Mouse (Mus musculus) stomach, embryonic 14.5 days (tissue): ENCODE measurements around the gene Dnajc8. TPM values are rescaled to one million over a fixed set of nuclear protein-coding genes. Genes with fewer than 3 reads are reported as not detected.

ENCODE experiments used
- ATAC-seq: fragments of 200-750 bp; cut with Nextera tagmentation; 2 replicates; pipeline ENCODE4 v1.8.0; 2017; ENCODE audit warnings: low read depth, moderate TSS enrichment; ENCODE audit not compliant: insufficient number of reproducible peaks, insufficient read depth, low FRiP score
- H3K27ac ChIP-seq: fragments of 300-500 bp; sonication (generic); 2 replicates; pipeline ENCODE4 v1.5.1; 2014; ENCODE audit warnings: mild to moderate bottlenecking, low read length, moderate library complexity, mixed read lengths
- H3K27me3 ChIP-seq: fragments of 300-500 bp; sonication (generic); 2 replicates; pipeline ENCODE4 v1.6.1; 2014; ENCODE audit warnings: low read length, control low read depth, mixed read lengths; ENCODE audit not compliant: control insufficient read depth, insufficient read depth
- H3K36me3 ChIP-seq: fragments of 300-500 bp; sonication (generic); 2 replicates; pipeline ENCODE4 v1.6.1; 2014; ENCODE audit warnings: mild to moderate bottlenecking, control low read depth, low read length, moderate library complexity, mixed read lengths; ENCODE audit not compliant: control insufficient read depth, insufficient read depth
- H3K4me1 ChIP-seq: fragments of 300-500 bp; sonication (generic); 2 replicates; pipeline ENCODE4 v1.6.1; 2014; ENCODE audit warnings: low read length, control low read depth, mixed read lengths; ENCODE audit not compliant: control insufficient read depth, insufficient read depth
- H3K4me2 ChIP-seq: fragments of 300-500 bp; sonication (generic); replicated peaks from 2 replicates; pipeline ENCODE4 v1.6.1; 2014; ENCODE audit warnings: low read depth, low read length, control low read depth
- H3K4me3 ChIP-seq: fragments of 300-500 bp; sonication (generic); 2 replicates; pipeline ENCODE4 v1.5.1; 2014; ENCODE audit warnings: low read depth, low read length, control low read depth
- H3K9ac ChIP-seq: fragments of 300-500 bp; sonication (generic); replicated peaks from 2 replicates; pipeline ENCODE4 v1.6.1; 2014; ENCODE audit warnings: low read depth, mild to moderate bottlenecking, control low read depth, low read length, moderate library complexity, mixed read lengths
- H3K9me3 ChIP-seq: fragments of 300-500 bp; sonication (generic); 2 replicates; pipeline ENCODE4 v1.6.1; 2016; ENCODE audit warnings: low read depth, low read length, control low read depth; ENCODE audit not compliant: control insufficient read depth
- WGBS: fragments of 180-500 bp; shearing (Covaris S2); extraction: QIAGEN DNeasy Blood & Tissue Kit; methylation state at CpG from one replicate; pipeline ENCODE4 v1.1.7; 2014; 5-methylcytosine and 5-hydroxymethylcytosine counted together
- polyA plus RNA-seq: library from polyadenylated mRNA; unstranded; fragments of >200 nt; fragmentation: Nextera tagmentation; extraction: Ambion mirVana; gene quantifications from 2 replicates; pipeline ENCODE4 v1.2.1, GENCODE M21; 2014

The Dnajc8 gene
- polyA plus RNA-seq, 1 experiment from 2014 or later: 163 TPM

DNA sequence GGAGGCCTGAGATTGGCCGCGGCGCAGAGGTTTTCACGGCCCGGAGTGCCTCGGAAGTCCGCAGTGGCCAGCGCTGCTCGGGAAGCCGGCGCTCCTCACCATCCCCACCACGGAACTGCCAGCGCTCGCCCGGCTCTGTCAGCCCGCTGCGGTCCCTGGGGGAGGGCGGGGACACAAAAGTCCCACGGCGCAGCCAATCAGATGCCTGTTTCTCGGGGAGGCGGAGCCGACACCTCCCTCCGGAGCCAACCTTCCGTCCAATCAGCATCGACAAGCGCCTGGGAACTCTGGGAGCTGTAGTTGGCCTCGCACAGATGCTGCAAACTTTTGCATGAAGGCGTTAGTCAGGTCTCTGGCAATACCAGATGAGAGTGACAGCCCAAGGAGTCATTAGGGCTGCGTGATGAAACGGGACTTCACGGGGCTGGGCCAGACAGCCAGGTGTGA is 25.0 kb upstream of the Dnajc8 start, which contains the start of gene Sesn2:
Gene Sesn2 (minus strand): TSS at position 150 of the 447 bp plus-strand sequence.
- Histone ChIP-seq H3K27me3 (no peaks in the 10 kb centered on the region), H3K4me3 (peak within 1 kb of the TSS; percentile 89), H3K9me3 (no peaks in the 10 kb centered on the region), H3K36me3 (no peaks in the 10 kb centered on the region), H3K9ac (peak within 1 kb of the TSS; percentile 56), H3K27ac (peak within 1 kb of the TSS; percentile 90), H3K4me2 (peak within 1 kb of the TSS; percentile 65), H3K4me1 (peaks cover 7% of the 10 kb centered on the region; the same call in 1 of the 2 replicates)
- peak; percentile 91 for ATAC-seq
- under 1% methylated on average over 32 of the region's 32 CpGs for WGBS

DNA sequence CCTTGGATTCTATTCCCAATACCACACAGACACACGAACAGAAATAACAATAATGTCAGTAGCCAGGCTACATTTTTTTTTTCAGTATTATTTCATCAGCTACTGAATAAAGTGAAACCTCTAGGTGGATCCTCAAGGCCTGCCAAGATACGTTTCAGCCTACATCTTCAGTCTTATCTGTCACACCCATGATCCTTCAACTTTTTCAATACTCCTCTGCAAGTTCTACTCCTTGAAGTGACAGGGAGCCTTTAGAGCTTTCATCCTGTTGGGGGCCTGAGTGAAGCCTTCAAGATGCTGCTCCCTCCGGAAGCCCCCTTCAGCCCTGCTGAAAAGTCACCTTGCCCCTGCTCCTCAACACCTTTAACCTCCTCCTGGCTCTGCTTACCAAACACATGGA is 23.3 kb upstream of the Dnajc8 start:
- Histone ChIP-seq H3K27me3 (no peaks in the 10 kb centered on the region), H3K4me3 (no peak overlapping the region), H3K36me3 (no peaks in the 10 kb centered on the region), H3K4me2 (no peak overlapping the region), H3K9ac (no peak overlapping the region), H3K4me1 (peaks cover 7% of the 10 kb centered on the region; the same call in 1 of the 2 replicates), H3K9me3 (no peaks in the 10 kb centered on the region), H3K27ac (no peak overlapping the region)
- 58% methylated on average over 3 of the region's 3 CpGs for WGBS
- ATAC-seq: no peak

DNA sequence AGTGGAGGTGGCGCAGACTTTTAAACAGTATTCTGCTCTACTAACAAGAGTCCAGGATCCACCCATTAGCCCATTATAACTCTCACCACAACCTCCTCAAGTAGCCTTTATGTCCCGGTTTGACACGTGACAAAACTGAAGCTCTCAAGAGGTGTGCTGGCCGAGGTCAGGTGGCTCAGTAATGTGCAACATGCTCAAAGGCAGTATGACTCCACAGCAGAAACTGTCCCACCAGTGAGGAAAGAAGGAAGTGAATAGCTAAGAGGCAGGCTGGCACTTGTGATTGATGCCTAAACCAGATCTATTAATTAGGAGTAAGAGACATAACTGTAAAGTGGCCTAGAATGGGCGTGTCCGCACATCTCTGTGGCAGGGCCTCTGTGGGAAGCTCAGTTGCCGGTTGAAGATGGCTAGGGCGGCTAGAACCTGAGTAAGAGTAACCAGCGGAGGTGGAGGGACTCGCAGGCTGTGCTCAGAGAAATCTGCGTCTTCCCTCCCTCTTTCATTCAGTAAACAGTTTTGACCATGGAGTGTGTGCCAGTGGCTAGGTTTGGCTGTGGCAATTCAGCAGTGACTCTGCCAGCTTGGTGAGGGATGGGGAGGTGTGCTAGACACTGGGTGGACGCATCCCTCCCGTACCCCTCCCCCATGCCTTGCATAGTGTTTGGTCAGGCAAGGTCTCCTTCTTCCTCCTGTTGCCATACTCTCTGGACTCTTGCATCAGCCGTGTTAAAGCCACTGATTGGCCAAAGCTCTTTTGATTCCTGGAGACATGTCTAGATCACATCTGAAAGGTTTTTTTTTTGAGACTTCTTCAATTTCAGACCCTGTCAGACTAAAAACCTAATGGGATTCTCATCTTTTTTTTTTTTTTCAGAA is 21.7 kb upstream of the Dnajc8 start:
- Histone ChIP-seq H3K9ac (no peak overlapping the region), H3K27me3 (no peaks in the 10 kb centered on the region), H3K36me3 (no peaks in the 10 kb centered on the region), H3K9me3 (no peaks in the 10 kb centered on the region), H3K27ac (no peak overlapping the region), H3K4me3 (no peak overlapping the region), H3K4me2 (no peak overlapping the region; the same call in 1 of the 2 replicates), H3K4me1 (peaks cover 7% of the 10 kb centered on the region; the same call in 1 of the 2 replicates)
- WGBS: 28% methylated on average over 14 of the region's 14 CpGs
- ATAC-seq: no peak

DNA sequence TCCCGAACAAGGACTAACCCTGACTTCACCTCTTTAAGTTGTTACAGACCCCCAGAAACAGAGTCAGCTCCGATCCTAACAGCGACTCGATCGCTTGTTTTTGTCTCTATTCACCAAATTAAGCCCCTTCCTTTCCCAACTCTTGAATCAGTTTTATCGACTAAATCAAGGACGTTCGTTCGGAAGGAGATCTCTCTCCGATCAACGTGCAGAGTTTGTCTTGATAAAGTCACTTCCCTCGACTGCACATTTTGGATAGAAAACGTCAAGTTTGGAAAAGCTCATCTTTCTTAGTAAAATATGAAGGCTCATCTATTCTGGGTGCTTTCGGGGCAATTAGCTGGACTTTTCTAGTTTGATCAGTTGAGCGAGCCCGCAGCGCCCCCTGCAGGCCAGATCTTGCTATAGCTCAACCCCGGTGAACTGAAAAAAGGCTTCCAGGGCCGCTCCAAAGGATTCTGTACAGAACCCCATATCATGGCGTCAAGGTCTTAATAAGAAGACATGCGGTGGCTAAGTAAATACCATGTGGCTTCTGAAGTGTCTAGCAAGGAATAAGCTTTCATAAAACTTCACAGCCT is 20.7 kb upstream of the Dnajc8 start:
- H3K4me3 ChIP-seq: peak overlapping the region; percentile 44
- H3K27ac ChIP-seq: peak overlapping the region; percentile 83
- H3K4me2 ChIP-seq: peak overlapping the region; percentile 90
- H3K9ac ChIP-seq: no peak overlapping the region
- no peaks in the 10 kb centered on the region for H3K36me3 ChIP-seq
- peaks cover 7% of the 10 kb centered on the region; the same call in 1 of the 2 replicates for H3K4me1 ChIP-seq
- H3K27me3 ChIP-seq: no peaks in the 10 kb centered on the region
- H3K9me3 ChIP-seq: no peaks in the 10 kb centered on the region
- ATAC-seq: no peak
- WGBS: 3% methylated on average over 21 of the region's 21 CpGs

DNA sequence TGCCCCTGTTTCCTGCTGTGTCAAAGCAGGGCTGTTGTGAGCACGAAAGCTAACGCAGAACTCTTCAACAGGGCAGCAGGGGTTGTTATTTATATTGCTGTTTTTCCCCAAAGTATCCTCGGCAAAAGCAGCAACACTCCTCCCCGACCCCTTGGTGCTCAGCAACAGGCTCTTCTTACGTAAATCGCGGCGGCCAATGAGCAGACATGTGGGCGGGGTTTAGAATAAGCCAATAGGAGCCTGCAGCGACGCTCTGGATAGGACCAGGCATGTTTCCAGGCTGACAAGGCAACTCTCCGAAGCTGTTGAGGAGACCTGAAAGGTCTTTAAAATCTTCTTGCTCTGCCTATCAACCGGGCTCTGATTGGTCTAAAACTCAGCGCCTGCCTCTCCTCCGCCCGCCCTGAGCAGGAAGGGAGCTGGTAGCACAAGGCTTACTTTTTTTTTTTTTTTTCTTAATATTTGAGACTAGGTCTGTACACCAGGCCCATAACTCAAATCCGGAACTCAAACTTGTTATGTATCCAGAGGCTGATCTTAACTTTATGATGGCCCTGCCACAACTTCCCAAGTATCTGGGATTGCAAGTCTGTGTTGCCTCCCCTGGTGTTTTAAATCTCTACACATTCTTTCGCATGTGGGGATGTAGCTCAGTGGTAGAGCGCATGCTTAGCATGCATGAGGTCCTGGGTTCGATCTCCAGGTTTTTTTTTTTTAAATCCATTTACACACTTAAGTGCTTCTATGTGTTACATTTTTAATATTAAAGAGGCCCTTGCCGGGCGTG is 19.8 kb upstream of the Dnajc8 start:
- peak overlapping the region; percentile 90 for H3K4me2 ChIP-seq
- no peaks in the 10 kb centered on the region for H3K27me3 ChIP-seq
- no peaks in the 10 kb centered on the region for H3K9me3 ChIP-seq
- peaks cover 7% of the 10 kb centered on the region; the same call in 1 of the 2 replicates for H3K4me1 ChIP-seq
- no peaks in the 10 kb centered on the region for H3K36me3 ChIP-seq
- H3K27ac ChIP-seq: peak overlapping the region; percentile 83
- 19% methylated on average over 22 of the region's 22 CpGs for WGBS
- peak; percentile 95 for ATAC-seq
- peak overlapping the region; percentile 44 for H3K4me3 ChIP-seq
- H3K9ac ChIP-seq: no peak overlapping the region

DNA sequence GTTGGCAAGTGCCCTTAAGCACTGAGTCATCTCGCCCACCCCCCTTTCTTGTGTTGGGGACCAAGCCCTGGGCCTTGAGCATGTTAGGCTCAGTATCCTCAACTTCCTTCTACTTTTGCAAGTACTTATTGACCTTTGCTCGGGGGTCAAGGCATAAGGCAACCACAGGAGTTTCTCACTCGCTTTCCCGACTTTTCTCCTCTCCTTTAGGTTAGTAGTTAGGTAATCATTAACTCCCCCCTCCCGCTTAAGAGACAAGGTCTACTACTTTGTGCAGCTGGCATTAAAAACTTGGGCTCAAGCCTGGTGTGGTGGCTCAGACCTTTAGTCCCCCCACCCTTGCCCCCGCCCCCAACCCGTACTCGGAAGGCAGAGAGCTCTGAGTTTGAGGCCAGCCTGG is 17.3 kb upstream of the Dnajc8 start:
- Histone ChIP-seq H3K36me3 (no peaks in the 10 kb centered on the region), H3K9me3 (no peaks in the 10 kb centered on the region), H3K27me3 (no peaks in the 10 kb centered on the region), H3K4me2 (no peak overlapping the region), H3K9ac (no peak overlapping the region), H3K4me3 (no peak overlapping the region), H3K27ac (no peak overlapping the region), H3K4me1 (peaks cover 5% of the 10 kb centered on the region; the same call in 1 of the 2 replicates)
- WGBS: 61% methylated on average over 8 of the region's 8 CpGs
- ATAC-seq: no peak

DNA sequence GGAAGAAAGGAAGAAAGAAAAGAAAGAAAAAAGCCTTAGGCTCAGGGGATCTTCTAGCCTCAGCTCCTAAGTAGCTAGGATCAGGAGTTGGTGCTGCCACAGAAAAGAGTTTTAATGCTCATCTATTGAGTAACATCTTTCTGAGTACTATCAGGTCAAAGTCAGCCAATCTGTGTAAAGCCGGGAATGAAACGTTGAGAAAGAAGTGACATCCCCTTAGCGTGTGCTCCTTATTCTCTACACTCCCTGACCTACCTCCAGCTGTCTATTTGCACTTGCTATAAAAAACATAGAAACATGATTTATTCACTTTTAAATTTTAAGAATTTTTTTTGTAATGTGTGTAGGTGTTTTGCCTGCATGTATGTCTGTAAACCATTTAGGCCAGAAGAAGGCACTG is 16.2 kb upstream of the Dnajc8 start:
- WGBS: 84% methylated on average over 3 of the region's 3 CpGs
- peaks cover 4% of the 10 kb centered on the region; the same call in 1 of the 2 replicates for H3K4me1 ChIP-seq
- no peak overlapping the region for H3K4me2 ChIP-seq
- no peaks in the 10 kb centered on the region for H3K36me3 ChIP-seq
- no peak overlapping the region for H3K4me3 ChIP-seq
- ATAC-seq: no peak
- H3K9me3 ChIP-seq: no peaks in the 10 kb centered on the region
- no peaks in the 10 kb centered on the region for H3K27me3 ChIP-seq
- H3K27ac ChIP-seq: no peak overlapping the region
- H3K9ac ChIP-seq: no peak overlapping the region

DNA sequence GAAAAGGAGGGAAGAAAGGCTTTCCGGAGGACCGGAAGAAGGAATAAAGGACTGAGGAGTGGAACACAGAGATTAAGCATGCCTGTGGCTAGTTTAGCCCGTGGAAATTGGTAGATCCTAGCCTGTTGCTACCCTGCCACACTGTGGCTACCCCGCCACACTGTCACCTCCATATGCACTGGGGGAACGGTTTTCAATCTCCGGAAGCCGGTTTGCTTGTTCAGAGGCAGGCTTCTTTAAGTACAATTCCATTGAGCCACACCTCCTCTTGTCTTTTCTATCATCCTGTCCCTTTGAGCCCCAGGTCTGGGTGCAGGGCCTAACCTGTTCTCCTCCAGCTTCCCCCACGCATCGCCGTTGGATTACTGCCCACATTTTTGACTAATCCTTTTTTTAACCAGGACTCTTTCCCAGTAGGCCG is 11.0 kb upstream of the Dnajc8 start:
- no peak overlapping the region for H3K9ac ChIP-seq
- 0 out of 2 replicates have a peak, but pooled peaks cover 9% of the 10 kb centered on the region for H3K4me1 ChIP-seq
- H3K4me2 ChIP-seq: no peak overlapping the region
- no peak overlapping the region for H3K4me3 ChIP-seq
- no peaks in the 10 kb centered on the region for H3K27me3 ChIP-seq
- no peak for ATAC-seq
- no peaks in the 10 kb centered on the region for H3K9me3 ChIP-seq
- peak overlapping the region; percentile 69 for H3K27ac ChIP-seq
- 22% methylated on average over 11 of the region's 11 CpGs for WGBS
- H3K36me3 ChIP-seq: no peaks in the 10 kb centered on the region
